Mouse (Mus musculus) intestine, embryonic 16.5 days (tissue): ENCODE results near the gene Xlr5c. TPM values are rescaled to one million over a fixed set of nuclear protein-coding genes. Genes with fewer than 3 reads are reported as not detected.
"Not testable (repeated sequence)": the region's sequence is repeated elsewhere in the genome, so short reads cannot be mapped to it uniquely, and the experiment has no call there.

Experiments
- ATAC-seq: fragments of 200-750 bp; cut with Nextera tagmentation; 2 replicates; pipeline ENCODE4 v1.8.0; 2017; ENCODE audit warnings: moderate TSS enrichment, moderate library complexity
- H3K27ac ChIP-seq: fragments of 300-500 bp; sonication (generic); 2 replicates; pipeline ENCODE4 v1.5.1; 2014; ENCODE audit warnings: mild to moderate bottlenecking, low read length
- H3K27me3 ChIP-seq: fragments of 300-500 bp; sonication (generic); replicated peaks from 2 replicates; pipeline ENCODE4 v1.6.1; 2014; ENCODE audit warnings: low read length, control low read depth, mixed read lengths; ENCODE audit not compliant: control insufficient read depth, insufficient read depth
- H3K36me3 ChIP-seq: fragments of 300-500 bp; sonication (generic); 2 replicates; pipeline ENCODE4 v1.6.1; 2014; ENCODE audit warnings: low read length, control low read depth; ENCODE audit not compliant: control insufficient read depth, insufficient read depth
- H3K4me1 ChIP-seq: fragments of 300-500 bp; sonication (generic); 2 replicates; pipeline ENCODE4 v1.6.1; 2014; ENCODE audit warnings: low read length, control low read depth, mixed read lengths; ENCODE audit not compliant: control insufficient read depth, insufficient read depth
- H3K4me2 ChIP-seq: fragments of 300-500 bp; sonication (generic); 2 replicates; pipeline ENCODE4 v1.6.1; 2014; ENCODE audit warnings: low read depth, low read length, control low read depth
- H3K4me3 ChIP-seq: fragments of 300-500 bp; sonication (generic); 2 replicates; pipeline ENCODE4 v1.5.1; 2014; ENCODE audit warnings: mild to moderate bottlenecking, low read length
- H3K9ac ChIP-seq: fragments of 300-500 bp; sonication (generic); 2 replicates; pipeline ENCODE4 v1.6.1; 2014; ENCODE audit warnings: low read depth, low read length
- H3K9me3 ChIP-seq: fragments of 300-500 bp; sonication (generic); 2 replicates; pipeline ENCODE4 v1.6.1; 2016; ENCODE audit warnings: low read length, control low read depth; ENCODE audit not compliant: control insufficient read depth
- WGBS: fragments of 180-500 bp; shearing (Covaris S2); extraction: QIAGEN DNeasy Blood & Tissue Kit; methylation state at CpG from one replicate; pipeline ENCODE4 v1.1.7; 2014; 5-methylcytosine and 5-hydroxymethylcytosine counted together
- polyA plus RNA-seq: library from polyadenylated mRNA; unstranded; fragments of >200 nt; fragmentation: Nextera tagmentation; extraction: Ambion mirVana; gene quantifications from 2 replicates; pipeline ENCODE4 v1.2.1, GENCODE M21; 2015

The Xlr5c gene
- polyA plus RNA-seq, 1 experiment from 2014 or later: not detected

DNA sequence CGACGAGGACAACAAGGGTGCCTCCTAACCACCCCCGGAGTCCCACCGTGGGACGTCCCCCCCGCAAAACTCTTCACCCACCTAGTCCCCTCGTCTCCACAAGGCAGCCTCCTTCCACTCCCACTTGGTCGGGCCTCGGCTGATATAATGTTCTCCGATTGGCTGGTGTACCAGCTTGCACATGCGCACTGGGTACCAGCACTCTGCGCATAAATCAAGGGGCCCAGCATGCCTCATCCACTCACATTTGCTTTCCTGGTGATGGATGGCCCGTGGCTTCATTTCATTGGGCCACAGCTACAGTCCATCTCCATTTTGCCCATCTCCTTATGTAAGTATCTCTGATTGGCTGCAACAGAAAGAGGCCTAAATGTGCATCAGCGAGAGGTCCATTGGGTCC lies 27.5 kb downstream of the Xlr5c start, which contains the start of gene Xlr3c:
Gene Xlr3c, minus strand, starts transcription at position 121 of the 400 bp plus-strand sequence.
- not testable (repeated sequence) for H3K4me3 ChIP-seq, ATAC-seq, H3K9ac ChIP-seq, H3K27ac ChIP-seq, H3K27me3 ChIP-seq, H3K36me3 ChIP-seq, H3K9me3 ChIP-seq, H3K4me2 ChIP-seq, H3K4me1 ChIP-seq
- 85% methylated on average over 14 of the region's 14 CpGs for WGBS

DNA sequence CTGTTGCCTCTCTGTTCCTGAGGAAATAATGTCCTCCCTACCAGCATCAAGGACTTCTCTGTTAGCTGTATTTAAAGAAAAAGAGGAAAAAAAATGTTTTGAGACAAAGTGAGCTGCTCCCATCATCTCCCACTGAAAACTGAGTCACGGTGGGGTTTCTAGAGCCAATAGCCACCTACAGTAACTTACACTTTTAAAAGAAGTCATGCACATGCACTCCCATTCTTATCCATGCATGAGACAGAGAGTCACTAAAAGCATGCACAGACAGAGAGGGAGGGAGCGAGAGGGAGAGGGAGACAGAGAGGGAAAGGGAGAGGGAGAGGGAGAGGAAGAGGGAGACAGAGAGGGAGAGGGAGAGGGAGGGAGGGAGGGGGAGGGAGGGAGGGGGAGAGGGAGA lies 30.3 kb downstream of the Xlr5c start:
- not testable (repeated sequence) for H3K4me3 ChIP-seq, H3K9ac ChIP-seq, H3K27ac ChIP-seq, H3K27me3 ChIP-seq, H3K36me3 ChIP-seq, ATAC-seq, H3K4me1 ChIP-seq, H3K4me2 ChIP-seq, H3K9me3 ChIP-seq
- 96% methylated on average over 1 of the region's 2 CpGs for WGBS

DNA sequence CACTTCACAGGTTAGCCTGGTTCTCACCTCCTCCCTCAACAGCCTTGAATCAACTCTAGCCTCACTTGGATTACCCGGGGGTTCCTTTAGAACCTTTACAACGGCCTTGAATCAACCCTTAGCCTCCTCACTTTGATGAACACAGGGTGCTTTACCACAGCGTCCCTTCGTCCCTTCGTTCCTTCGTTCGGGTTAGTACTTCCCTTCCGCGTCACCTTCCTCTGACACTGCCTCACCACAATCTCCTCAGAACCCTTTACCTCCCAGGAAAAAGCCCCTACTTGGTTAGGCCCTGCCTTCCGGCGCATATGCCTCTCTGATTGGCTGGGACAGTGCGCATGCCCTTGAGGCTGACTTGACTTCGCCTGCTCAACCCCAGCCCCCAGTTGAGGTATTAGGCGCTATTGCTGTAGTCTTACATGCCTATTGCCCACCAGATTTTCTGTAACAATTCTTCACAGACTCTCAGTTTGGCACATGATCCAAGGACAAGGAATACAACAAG lies 49.9 kb downstream of the Xlr5c start, which contains the start of gene Xlr4c:
Gene Xlr4c, minus strand, starts transcription at position 310 of the 505 bp plus-strand sequence.
- not testable (repeated sequence) for H3K4me2 ChIP-seq, ATAC-seq
- WGBS: 86% methylated on average over 13 of the region's 14 CpGs

More for the DNA sequence above, 49.9 kb downstream of the Xlr5c start, which contains the start of gene Xlr4c:
- not testable (repeated sequence) for H3K27me3 ChIP-seq, H3K27ac ChIP-seq, H3K4me3 ChIP-seq, H3K9ac ChIP-seq, H3K36me3 ChIP-seq, H3K4me1 ChIP-seq, H3K9me3 ChIP-seq

Other genes starting within 250 kb of the Xlr5c start
- 0.06 and 0.11 TPM in 2 replicates for gene Pnma3, start 228.2 kb downstream of the Xlr5c start, polyA plus RNA-seq
- gene Xlr4a, start 210.5 kb downstream of the Xlr5c start, polyA plus RNA-seq: 3.0 and 4.3 TPM in 2 replicates
- 8.8 and 9.4 TPM in 2 replicates for gene Xlr3a, start 195.9 kb downstream of the Xlr5c start, polyA plus RNA-seq
- gene Gm14685, start 175.9 kb downstream of the Xlr5c start, polyA plus RNA-seq: 0.33 TPM in 1 of 2 replicates, not detected in the other
- gene Xlr5b, start 144.2 kb downstream of the Xlr5c start, polyA plus RNA-seq: 0.10 and 0.28 TPM in 2 replicates
- gene DXBay18, start 143.5 kb downstream of the Xlr5c start, polyA plus RNA-seq: 0.39 TPM in 1 of 2 replicates, not detected in the other
- not detected in 2 replicates for gene Spin2d, start 116.0 kb downstream of the Xlr5c start, polyA plus RNA-seq
- gene Xlr3b, start 100.8 kb downstream of the Xlr5c start, polyA plus RNA-seq: 7.6 and 7.9 TPM in 2 replicates
- gene Xlr4b, start 78.6 kb downstream of the Xlr5c start, polyA plus RNA-seq: 1.8 and 1.9 TPM in 2 replicates
- 14.7 and 14.9 TPM in 2 replicates for gene F8a, start 64.7 kb downstream of the Xlr5c start, polyA plus RNA-seq
- gene Xlr4c, start 49.8 kb downstream of the Xlr5c start, polyA plus RNA-seq: 1.2 and 1.6 TPM in 2 replicates
- not detected in 2 replicates for gene Xlr3c, start 27.6 kb downstream of the Xlr5c start, polyA plus RNA-seq
- gene Xlr5a, start within 50 bp of the Xlr5c start, polyA plus RNA-seq: 0.40 and 0.42 TPM in 2 replicates
- gene Gm45015, start 43.9 kb upstream of the Xlr5c start, polyA plus RNA-seq: not detected in 2 replicates
- gene Zfp275, start 49.6 kb upstream of the Xlr5c start, polyA plus RNA-seq: 7.4 and 8.1 TPM in 2 replicates
- gene Gm18336, start 105.8 kb upstream of the Xlr5c start, polyA plus RNA-seq: not detected in 2 replicates
- gene Zfp92, start 118.1 kb upstream of the Xlr5c start, polyA plus RNA-seq: 0.45 and 0.55 TPM in 2 replicates
- not detected in 2 replicates for gene Trex2, start 142.4 kb upstream of the Xlr5c start, polyA plus RNA-seq
- gene Haus7, start 166.1 kb upstream of the Xlr5c start, polyA plus RNA-seq: 47.5 and 60.3 TPM in 2 replicates
- gene Bgn, start 190.6 kb upstream of the Xlr5c start, polyA plus RNA-seq: 48.1 and 54.3 TPM in 2 replicates
- gene Atp2b3, start 210.1 kb upstream of the Xlr5c start, polyA plus RNA-seq: 0.18 and 0.32 TPM in 2 replicates